Mouse (Mus musculus) lung, postnatal 0 days (tissue): ENCODE data around the gene Tmx2. TPM values are rescaled to one million over a fixed set of nuclear protein-coding genes. Genes with fewer than 3 reads are reported as not detected.
"Not testable (repeated sequence)": the region's sequence is repeated elsewhere in the genome, so short reads cannot be mapped to it uniquely, and the experiment has no call there.

Experiments used
- ATAC-seq: fragments of 200-750 bp; cut with Nextera tagmentation; 2 replicates; pipeline ENCODE4 v1.8.0; 2017; ENCODE audit warnings: moderate library complexity
- DNase-seq: peaks from one replicate; pipeline ENCODE4 v3.0.0-alpha.2; 2016; ENCODE audit warnings: low spot score
- H3K27ac ChIP-seq: fragments of 300-500 bp; sonication (generic); 2 replicates; pipeline ENCODE4 v1.5.1; 2014; ENCODE audit warnings: antibody characterized with exemption, mild to moderate bottlenecking, low read length, mixed read lengths
- H3K27me3 ChIP-seq: fragments of 300-500 bp; sonication (generic); replicated peaks from 2 replicates; pipeline ENCODE4 v1.6.1; 2014; ENCODE audit warnings: low read length, mixed read lengths; ENCODE audit not compliant: insufficient read depth
- H3K36me3 ChIP-seq: fragments of 300-500 bp; sonication (generic); 2 replicates; pipeline ENCODE4 v1.6.1; 2014; ENCODE audit warnings: low read length, mixed read lengths; ENCODE audit not compliant: insufficient read depth
- H3K4me1 ChIP-seq: fragments of 300-500 bp; sonication (generic); 2 replicates; pipeline ENCODE4 v1.6.1; 2014; ENCODE audit warnings: antibody characterized with exemption, low read depth, low read length, mixed read lengths; ENCODE audit not compliant: insufficient read depth
- H3K4me2 ChIP-seq: fragments of 300-500 bp; sonication (generic); replicated peaks from 2 replicates; pipeline ENCODE4 v1.6.1; 2014; ENCODE audit warnings: low read depth, mild to moderate bottlenecking, low read length, moderate library complexity, mixed read lengths
- H3K4me3 ChIP-seq: fragments of 300-500 bp; sonication (generic); 2 replicates; pipeline ENCODE4 v1.5.1; 2014; ENCODE audit warnings: low read depth, low read length
- H3K9ac ChIP-seq: fragments of 300-500 bp; sonication (generic); replicated peaks from 2 replicates; pipeline ENCODE4 v1.6.1; 2014; ENCODE audit warnings: low read depth, mild to moderate bottlenecking
- H3K9me3 ChIP-seq: fragments of 300-500 bp; sonication (generic); 2 replicates; pipeline ENCODE4 v1.6.1; 2016; ENCODE audit warnings: low read length, mixed read lengths
- CTCF ChIP-seq: IDR thresholded peaks from 2 replicates; pipeline ENCODE4 v1.5.1; 2016; ENCODE audit warnings: antibody characterized with exemption, mild to moderate bottlenecking
- EP300 ChIP-seq: IDR thresholded peaks from 2 replicates; pipeline ENCODE4 v1.6.1; 2016; ENCODE audit warnings: antibody characterized with exemption, mild to moderate bottlenecking, control low read depth
- WGBS: fragments of 180-500 bp; shearing (Covaris S2); extraction: QIAGEN DNeasy Blood & Tissue Kit; methylation state at CpG from one replicate; pipeline ENCODE4 v1.1.7; 2014; 5-methylcytosine and 5-hydroxymethylcytosine counted together
- polyA plus RNA-seq: library from polyadenylated mRNA; unstranded; fragments of >200 nt; fragmentation: Nextera tagmentation; extraction: Ambion mirVana; gene quantifications from 2 replicates; pipeline ENCODE4 v1.2.1, GENCODE M21; 2015

Tmx2 gene
- polyA plus RNA-seq, 1 experiment from 2014 or later: 52.8 TPM

DNA sequence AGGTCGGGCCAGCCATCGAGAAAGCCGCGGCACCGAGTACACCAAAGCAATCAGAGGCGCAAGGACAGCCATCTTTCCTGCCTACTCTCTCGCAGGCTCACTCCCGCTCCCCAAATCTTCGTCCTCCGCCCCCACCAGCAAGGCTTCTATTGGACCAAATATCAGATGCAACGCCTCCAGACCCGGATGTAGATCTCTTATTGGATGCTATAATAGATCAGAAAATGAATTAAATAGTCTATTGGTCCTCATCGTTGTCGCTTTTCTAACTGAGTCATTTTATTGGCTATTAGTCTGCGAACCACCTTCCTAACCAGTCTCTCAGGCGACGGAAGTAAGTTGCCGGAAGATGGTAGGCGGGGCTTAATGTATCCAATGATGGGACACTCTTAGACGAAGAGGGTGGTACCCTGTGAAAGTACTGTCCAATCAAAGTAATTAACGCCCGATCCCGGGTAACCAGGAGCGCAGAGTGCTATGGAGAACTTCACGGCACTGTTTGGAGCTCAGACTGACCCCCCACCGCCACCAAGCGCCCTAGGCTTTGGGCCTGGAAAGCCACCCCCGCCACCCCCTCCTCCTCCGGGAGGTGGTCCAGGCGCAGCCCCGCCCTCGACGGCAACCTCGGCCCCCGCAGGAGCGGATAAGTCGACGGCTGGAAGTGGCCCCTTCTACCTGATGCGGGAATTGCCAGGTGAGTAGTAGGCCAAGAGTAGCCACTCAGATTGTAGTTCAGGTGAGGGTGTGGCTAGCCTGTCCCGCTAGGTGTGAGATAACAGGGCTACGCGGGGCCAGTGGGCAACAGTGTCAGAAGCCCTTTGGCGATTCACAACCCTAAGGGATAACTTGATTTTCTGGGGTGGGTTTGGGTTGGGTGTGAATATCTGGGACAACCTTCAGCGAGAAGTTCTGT lies 716 bp downstream of the Tmx2 start, which contains the start of the genes Gm28635 and Med19:
Gene Gm28635 (minus strand): TSS at position 74 of the 913 bp plus-strand sequence.
Gene Med19 (plus strand): TSS at position 435 of the 913 bp plus-strand sequence.
- peak within 1 kb of the TSS; percentile 84 for H3K9ac ChIP-seq
- peak; percentile 70 for TF ChIP-seq EP300
- TF ChIP-seq CTCF: no peak
- no peaks in the 10 kb centered on the region for H3K9me3 ChIP-seq
- ATAC-seq: peak; percentile 99
- peak; percentile 100 for DNase-seq
- no peaks in the 10 kb centered on the region for H3K4me1 ChIP-seq
- H3K4me2 ChIP-seq: peak within 1 kb of the TSS; percentile 93
- under 1% methylated on average over 44 of the region's 44 CpGs for WGBS
- H3K27ac ChIP-seq: peak within 1 kb of the TSS; percentile 76
- H3K4me3 ChIP-seq: peak within 1 kb of the TSS; percentile 85
- no peaks in the 10 kb centered on the region for H3K36me3 ChIP-seq
- H3K27me3 ChIP-seq: no peaks in the 10 kb centered on the region

DNA sequence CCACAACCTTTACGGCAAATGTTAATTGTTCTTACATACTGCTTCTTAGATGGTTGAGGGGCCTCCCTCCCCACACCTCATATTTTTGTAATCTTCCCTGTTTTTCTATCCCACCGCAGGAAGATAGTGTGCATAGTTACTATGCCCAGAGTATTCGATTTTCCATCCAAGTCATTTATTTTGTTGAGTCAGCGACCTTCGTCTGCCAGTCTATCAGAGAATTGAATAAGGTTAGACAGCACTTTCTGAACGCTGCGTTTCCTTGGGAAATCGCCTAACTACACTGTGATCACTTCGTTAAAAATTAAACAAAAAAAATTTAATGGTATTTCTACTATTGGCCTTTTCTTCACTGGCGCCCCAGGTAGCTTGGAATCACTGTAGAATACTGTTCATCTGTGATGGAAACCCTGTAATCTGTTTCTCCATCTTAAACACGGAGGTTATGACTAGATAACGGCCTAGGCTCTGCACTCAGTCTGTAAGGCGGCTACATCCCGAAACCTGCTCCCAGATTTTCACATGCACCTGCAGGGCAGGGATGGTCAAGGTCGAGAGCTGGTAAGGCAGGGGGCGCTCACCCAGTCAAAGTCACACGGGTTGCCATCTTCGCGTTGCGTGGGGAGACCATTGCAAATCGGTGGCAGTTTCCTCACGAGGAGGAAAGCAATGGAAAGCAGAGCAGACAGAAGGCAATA lies 1.5 kb downstream of the Tmx2 start:
- TF ChIP-seq EP300 (no peak), CTCF (peak; percentile 70)
- Histone ChIP-seq H3K27me3 (no peaks in the 10 kb centered on the region), H3K9ac (peak overlapping the region; percentile 36; the same call in 1 of the 2 replicates), H3K4me2 (peak overlapping the region; percentile 75), H3K27ac (no peak overlapping the region), H3K36me3 (no peaks in the 10 kb centered on the region), H3K4me3 (peak overlapping the region; percentile 54), H3K4me1 (no peaks in the 10 kb centered on the region), H3K9me3 (no peaks in the 10 kb centered on the region)
- 8% methylated on average over 21 of the region's 22 CpGs for WGBS
- DNase-seq (peak; percentile 55), ATAC-seq (peak; percentile 36)

DNA sequence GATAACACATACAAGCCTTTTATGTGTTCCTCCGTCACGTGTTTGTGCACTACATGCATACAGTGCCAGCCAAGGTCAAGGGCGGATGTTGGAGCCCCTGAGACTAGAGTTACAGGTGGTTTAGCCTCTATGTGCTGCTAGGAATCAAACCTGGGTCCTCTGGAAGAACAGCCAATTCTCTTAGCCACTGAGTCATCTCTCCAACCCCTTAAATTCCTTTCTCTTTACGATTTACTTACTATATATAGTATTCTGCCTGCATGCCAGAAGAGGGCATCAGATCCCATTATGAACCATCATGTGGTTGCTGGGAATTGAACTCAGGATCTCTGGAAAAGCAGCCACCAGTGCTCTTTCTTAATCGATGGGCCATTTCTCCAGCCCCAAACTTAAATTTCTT lies 7.4 kb downstream of the Tmx2 start:
- H3K27me3 ChIP-seq, ATAC-seq, H3K9ac ChIP-seq, H3K4me2 ChIP-seq, H3K4me3 ChIP-seq, DNase-seq, H3K9me3 ChIP-seq, H3K36me3 ChIP-seq, H3K4me1 ChIP-seq, H3K27ac ChIP-seq: not testable (repeated sequence)
- WGBS: 68% methylated on average over 4 of the region's 5 CpGs

DNA sequence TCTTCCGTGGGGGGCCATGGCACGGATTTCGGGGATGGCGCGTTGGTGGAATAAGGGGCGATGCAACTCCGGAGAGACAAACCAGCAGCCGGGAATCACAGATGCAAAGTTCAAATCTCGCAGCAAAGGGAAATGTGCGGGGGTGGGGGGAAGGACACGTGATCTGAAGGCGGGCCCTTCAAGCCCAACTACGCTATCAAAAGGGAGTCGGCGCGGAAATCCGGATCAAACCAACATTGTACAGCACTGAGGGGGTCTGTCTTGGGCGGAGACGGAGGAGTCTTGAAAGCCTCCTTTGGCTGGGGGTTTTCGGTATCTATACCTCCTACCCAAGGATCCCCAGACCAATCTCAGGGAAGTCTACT lies 8.4 kb downstream of the Tmx2 start, which contains the start of gene Selenoh:
Gene Selenoh (minus strand): TSS at position 202 of the 365 bp plus-strand sequence.
- TF ChIP-seq CTCF (no peak), EP300 (peak; percentile 61)
- Histone ChIP-seq H3K4me1 (no peaks in the 10 kb centered on the region), H3K4me3 (peak within 1 kb of the TSS; percentile 90), H3K4me2 (peak within 1 kb of the TSS; percentile 64), H3K9me3 (no peaks in the 10 kb centered on the region), H3K36me3 (no peaks in the 10 kb centered on the region), H3K27ac (peak within 1 kb of the TSS; percentile 88), H3K27me3 (no peaks in the 10 kb centered on the region), H3K9ac (peak within 1 kb of the TSS; percentile 74)
- 1% methylated on average over 20 of the region's 20 CpGs for WGBS
- peak; percentile 96 for DNase-seq
- ATAC-seq: peak; percentile 92

DNA sequence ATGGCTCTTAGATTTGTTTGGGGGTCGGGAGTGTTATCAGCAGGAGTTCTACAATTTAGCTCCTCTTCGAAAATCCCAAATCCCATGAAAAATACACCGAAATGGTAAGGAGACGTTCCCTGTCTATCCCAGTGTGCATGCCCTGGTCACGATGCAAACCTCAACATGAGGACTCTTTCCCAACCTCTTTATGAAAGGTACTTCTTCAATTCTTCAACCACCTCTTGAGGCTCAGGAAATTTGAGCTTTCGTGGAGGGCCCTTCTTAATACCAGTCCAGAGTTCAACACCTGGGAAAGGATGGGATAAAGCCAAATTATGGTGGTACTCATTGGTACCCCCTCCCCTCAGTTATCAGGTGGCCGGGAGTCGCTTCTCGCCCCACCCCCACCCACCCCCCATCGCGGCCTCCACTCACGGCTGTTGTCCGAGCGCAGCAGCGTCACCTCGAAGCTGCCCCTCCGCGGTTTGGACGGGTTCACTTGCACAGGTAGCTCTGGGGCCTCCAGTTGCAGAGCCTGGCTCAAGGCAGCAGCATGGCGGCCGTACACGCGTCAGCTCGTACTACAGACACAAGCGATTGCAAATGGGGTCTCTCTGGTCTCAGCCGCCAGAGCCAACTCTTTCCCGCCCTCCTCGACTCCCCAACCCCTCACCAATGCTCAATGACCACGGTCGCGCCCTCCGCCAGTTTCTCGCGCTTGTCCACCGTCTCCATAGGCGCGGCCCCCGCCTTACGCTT lies 8.9 kb downstream of the Tmx2 start:
- Histone ChIP-seq H3K9me3 (no peaks in the 10 kb centered on the region), H3K36me3 (no peaks in the 10 kb centered on the region), H3K4me2 (peak overlapping the region; percentile 64), H3K27ac (peak overlapping the region; percentile 88), H3K4me1 (no peaks in the 10 kb centered on the region), H3K9ac (peak overlapping the region; percentile 74), H3K27me3 (no peaks in the 10 kb centered on the region), H3K4me3 (peak overlapping the region; percentile 90)
- peak; percentile 72 for DNase-seq
- under 1% methylated on average over 38 of the region's 39 CpGs for WGBS
- ATAC-seq: peak; percentile 74
- TF ChIP-seq EP300 (no peak), CTCF (no peak)
